In the genomic region with DNA sequence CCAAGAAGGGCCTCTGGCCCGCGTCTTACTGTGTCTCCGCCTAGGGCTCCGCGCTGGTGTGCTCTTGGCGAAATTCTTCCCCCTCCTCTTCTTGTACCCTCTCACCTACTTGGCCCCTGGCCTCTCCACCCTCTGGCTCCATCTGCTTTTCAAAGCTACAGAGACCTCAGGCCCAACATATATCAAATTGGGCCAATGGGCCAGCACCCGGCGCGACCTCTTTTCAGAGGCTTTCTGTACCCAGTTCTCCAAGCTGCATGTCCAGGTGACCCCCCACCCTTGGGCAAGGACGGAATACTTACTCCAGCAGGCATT, we compare ENCODE assay signal across 8 mouse cellular contexts. TPM values are rescaled to one million over a fixed set of nuclear protein-coding genes. Genes with fewer than 3 reads are reported as not detected.
DNase-seq lines count a peak whose midpoint lies in the region; ATAC-seq and TF ChIP-seq lines count a peak whose summit lies in the region.

No protein-coding gene starts in this region.

- TF ChIP-seq EP300 in ES-Bruce4 (IDR thresholded peaks at IDR 0.05; ENCODE audit: insufficient read depth, low read depth, low read length), result no peak

- peak overlapping the region; percentile 44 for H3K4me3 ChIP-seq in C2C12 (ENCODE audit: insufficient read depth, poor library complexity, severe bottlenecking)
- peak overlapping the region; percentile 76 for H3K4me3 ChIP-seq in ES-Bruce4 (ENCODE audit: low read depth, low read length)
- peak overlapping the region; percentile 85 for H3K4me3 ChIP-seq in forebrain, embryonic 10.5 days
- H3K4me3 ChIP-seq in intestine, embryonic 14.5 days (ENCODE audit: low read depth, low read length), result peak overlapping the region; percentile 59
- peak overlapping the region; percentile 90 for H3K4me3 ChIP-seq in liver, embryonic 15.5 days (replicated peaks)

- H3K9me3 ChIP-seq in ES-Bruce4 (replicated peaks; ENCODE audit: control insufficient read depth, insufficient read depth, low read length, poor library complexity, severe bottlenecking), result no peaks in the 10 kb centered on the region
- no peaks in the 10 kb centered on the region for H3K9me3 ChIP-seq in forebrain, embryonic 10.5 days
- H3K9me3 ChIP-seq in intestine, embryonic 14.5 days (ENCODE audit: control insufficient read depth, low read length), result no peaks in the 10 kb centered on the region
- H3K9me3 ChIP-seq in liver, embryonic 15.5 days (replicated peaks), result no peaks in the 10 kb centered on the region

- H3ac ChIP-seq in C2C12 (ENCODE audit: control insufficient read depth, insufficient read length, low read depth), result peak overlapping the region; percentile 85

- no peaks in the 10 kb centered on the region for H3K79me3 ChIP-seq in C2C12 (ENCODE audit: low read depth)

- peak; percentile 25; the same call in 1 of the 2 replicates for ATAC-seq in intestine, embryonic 14.5 days (replicated peaks; ENCODE audit: low FRiP score, low TSS enrichment, low read depth)
- ATAC-seq in liver, embryonic 15.5 days (ENCODE audit: insufficient read depth), result no peak
- no peak for ATAC-seq in erythroid progenitor cell, adult 5-6 weeks (replicated peaks; ENCODE audit: low FRiP score, poor library complexity, severe bottlenecking)

- TF ChIP-seq CTCF in C2C12 (IDR thresholded peaks at IDR 0.05; ENCODE audit: control insufficient read depth, insufficient read depth, insufficient read length) (no peak), ES-Bruce4 (IDR thresholded peaks at IDR 0.05; ENCODE audit: low read depth, low read length) (no peak)

- H3K9ac ChIP-seq in ES-Bruce4 (ENCODE audit: low read depth, poor library complexity, severe bottlenecking), result peak overlapping the region; percentile 54; the same call in 1 of the 2 replicates
- H3K9ac ChIP-seq in intestine, embryonic 14.5 days (ENCODE audit: low read length), result peak overlapping the region; percentile 78
- peak overlapping the region; percentile 88 for H3K9ac ChIP-seq in liver, embryonic 15.5 days

- no peaks in the 10 kb centered on the region for H3K36me3 ChIP-seq in C2C12 (ENCODE audit: control insufficient read depth, insufficient read depth)
- H3K36me3 ChIP-seq in ES-Bruce4 (ENCODE audit: control insufficient read depth, insufficient read depth, low read length, poor library complexity, severe bottlenecking), result 0 out of 2 replicates have a peak, but pooled peaks cover under 1% of the 10 kb centered on the region
- peaks cover 5% of the 10 kb centered on the region for H3K36me3 ChIP-seq in forebrain, embryonic 10.5 days (replicated peaks)
- H3K36me3 ChIP-seq in intestine, embryonic 14.5 days (ENCODE audit: control insufficient read depth, insufficient read depth, low read length), result peaks cover 25% of the 10 kb centered on the region
- H3K36me3 ChIP-seq in liver, embryonic 15.5 days (replicated peaks), result peaks cover 10% of the 10 kb centered on the region; the same call in 1 of the 2 replicates

- H3K4me2 ChIP-seq in intestine, embryonic 14.5 days (ENCODE audit: low read length), result peak overlapping the region; percentile 59
- H3K4me2 ChIP-seq in liver, embryonic 15.5 days, result peak overlapping the region; percentile 90

- no peaks in the 10 kb centered on the region for H3K4me1 ChIP-seq in ES-Bruce4 (ENCODE audit: control insufficient read depth, insufficient read depth, low read length)
- H3K4me1 ChIP-seq in forebrain, embryonic 10.5 days, result peaks cover 24% of the 10 kb centered on the region
- H3K4me1 ChIP-seq in intestine, embryonic 14.5 days (replicated peaks; ENCODE audit: control insufficient read depth, insufficient read depth, low read length), result peaks cover 6% of the 10 kb centered on the region
- peaks cover 26% of the 10 kb centered on the region for H3K4me1 ChIP-seq in liver, embryonic 15.5 days (replicated peaks)

- no peak for TF ChIP-seq POLR2A in ES-Bruce4 (IDR thresholded peaks at IDR 0.05; ENCODE audit: insufficient read depth, low read length)

- no peaks in the 10 kb centered on the region for H3K79me2 ChIP-seq in C2C12 (ENCODE audit: control insufficient read depth, insufficient read depth)

- WGBS in forebrain, embryonic 10.5 days, result 28% methylated on average over 10 of the region's 10 CpGs
- WGBS in intestine, embryonic 14.5 days, result 29% methylated on average over 10 of the region's 10 CpGs
- 41% methylated on average over 10 of the region's 10 CpGs for WGBS in liver, embryonic 15.5 days (ENCODE audit: insufficient replicate concordance)

- H3K27me3 ChIP-seq in C2C12 (ENCODE audit: control insufficient read depth, insufficient read depth, insufficient read length) (no peaks in the 10 kb centered on the region), ES-Bruce4 (ENCODE audit: control insufficient read depth, insufficient read depth, low read length, poor library complexity, severe bottlenecking) (no peaks in the 10 kb centered on the region)
- peaks cover 7% of the 10 kb centered on the region; the same call in 1 of the 2 replicates for H3K27me3 ChIP-seq in forebrain, embryonic 10.5 days (ENCODE audit: poor library complexity, severe bottlenecking)
- H3K27me3 ChIP-seq in intestine, embryonic 14.5 days (replicated peaks; ENCODE audit: control insufficient read depth, insufficient read depth, low read length), result no peaks in the 10 kb centered on the region
- no peaks in the 10 kb centered on the region for H3K27me3 ChIP-seq in liver, embryonic 15.5 days

- H3K27ac ChIP-seq in ES-Bruce4 (ENCODE audit: insufficient read depth, low read length), result no peak overlapping the region
- H3K27ac ChIP-seq in forebrain, embryonic 10.5 days, result peak overlapping the region; percentile 92
- peak overlapping the region; percentile 88; the same call in 1 of the 2 replicates for H3K27ac ChIP-seq in intestine, embryonic 14.5 days (ENCODE audit: low read depth)
- H3K27ac ChIP-seq in liver, embryonic 15.5 days (replicated peaks), result peak overlapping the region; percentile 92; the same call in 1 of the 2 replicates

- no peak for DNase-seq in forebrain, embryonic 10.5 days (ENCODE audit: extremely low spot score, low spot score)
- no peak for DNase-seq in intestine, embryonic 14.5 days (ENCODE audit: low spot score)
- DNase-seq in left cerebral cortex, adult 8-10 months (ENCODE audit: low spot score in 2 of 2), result no peak
- DNase-seq in embryo, embryonic 10.5 days (ENCODE audit: low spot score), result no peak

TF ChIP-seq in C2C12, 6 proteins besides CTCF, POLR2A, EP300 and RAD21 (continues in another document):
- TF ChIP-seq USF1 (IDR thresholded peaks at IDR 0.05; ENCODE audit: low read depth) (no peak), MYOD1 (IDR thresholded peaks at IDR 0.05; ENCODE audit: control insufficient read depth, insufficient read length, low read depth) (no peak), CEBPB (IDR thresholded peaks at IDR 0.05; ENCODE audit: low read depth) (no peak), MAX (IDR thresholded peaks at IDR 0.05) (no peak), FOSL1 (IDR thresholded peaks at IDR 0.05; ENCODE audit: insufficient read depth, low read length, poor library complexity, severe bottlenecking) (no peak)

RNA-seq across cellular contexts. Expression of gene Adck2, which starts 0.8 kb away (rescaled TPM):
- polyA plus RNA-seq in C2C12 (2012; fragmentation: generic; extraction: Trizol), result 5.8 TPM
- 5.5 and 11.6 TPM in 2 replicates for polyA plus RNA-seq in ES-Bruce4 (2011; ENCODE audit: insufficient read depth, insufficient read length, low read depth, missing spikeins)
- polyA plus RNA-seq in forebrain, embryonic 10.5 days (2016; fragmentation: Nextera tagmentation; extraction: Ambion mirVana), result 19.1 and 22.1 TPM in 2 replicates
- polyA plus RNA-seq in intestine, embryonic 14.5 days (2014; fragmentation: Nextera tagmentation; extraction: Ambion mirVana), result 25.0 and 31.6 TPM in 2 replicates
- 9.7 and 10.9 TPM in 2 replicates for polyA plus RNA-seq in liver, embryonic 15.5 days (2015; fragmentation: Nextera tagmentation; extraction: Ambion mirVana)
- total RNA-seq in erythroid progenitor cell, adult 5-6 weeks (2015; ENCODE audit: low replicate concordance), result 9.7 TPM in 1 of 2 replicates, not detected in the other
- 0.76 and 1.4 TPM in 2 replicates for total RNA-seq in erythroid progenitor cell, adult 5-6 weeks (2017; ENCODE audit: low replicate concordance)
- 10 to 100 TPM; 24.4 to 35.5 (median 31.8) TPM for total RNA-seq in left cerebral cortex, adult 8-10 months (2022)

RNA-seq across cellular contexts. Expression of gene Gm42420, which starts 11.0 kb away (rescaled TPM):
- polyA plus RNA-seq in C2C12 (2012; fragmentation: generic; extraction: Trizol) (not detected), ES-Bruce4 (2011; ENCODE audit: insufficient read depth, insufficient read length, low read depth, missing spikeins) (not detected in 2 replicates)
- 0.74 TPM in 1 of 2 replicates, not detected in the other for polyA plus RNA-seq in forebrain, embryonic 10.5 days (2016; fragmentation: Nextera tagmentation; extraction: Ambion mirVana)
- polyA plus RNA-seq in intestine, embryonic 14.5 days (2014; fragmentation: Nextera tagmentation; extraction: Ambion mirVana), result 0.97 TPM in 1 of 2 replicates, not detected in the other
- polyA plus RNA-seq in liver, embryonic 15.5 days (2015; fragmentation: Nextera tagmentation; extraction: Ambion mirVana), result 2.5 and 2.7 TPM in 2 replicates
- not detected in 2 replicates for total RNA-seq in erythroid progenitor cell, adult 5-6 weeks (2015; ENCODE audit: low replicate concordance)
- total RNA-seq in erythroid progenitor cell, adult 5-6 weeks (2017; ENCODE audit: low replicate concordance), result not detected in 2 replicates
- 1 to 10 TPM in 1 of 4 experiments, not detected in 3; 1.1 TPM for total RNA-seq in left cerebral cortex, adult 8-10 months (2022)

RNA-seq across cellular contexts. Expression of gene Dennd2a, which starts 16.8 kb away (rescaled TPM):
- polyA plus RNA-seq in C2C12 (2012; fragmentation: generic; extraction: Trizol) (11.5 TPM), ES-Bruce4 (2011; ENCODE audit: insufficient read depth, insufficient read length, low read depth, missing spikeins) (27.5 and 29.8 TPM in 2 replicates)
- 32.8 and 33.4 TPM in 2 replicates for polyA plus RNA-seq in forebrain, embryonic 10.5 days (2016; fragmentation: Nextera tagmentation; extraction: Ambion mirVana)
- 18.9 and 21.0 TPM in 2 replicates for polyA plus RNA-seq in intestine, embryonic 14.5 days (2014; fragmentation: Nextera tagmentation; extraction: Ambion mirVana)
- polyA plus RNA-seq in liver, embryonic 15.5 days (2015; fragmentation: Nextera tagmentation; extraction: Ambion mirVana), result 1.5 TPM in 2 replicates
- total RNA-seq in erythroid progenitor cell, adult 5-6 weeks (2015; ENCODE audit: low replicate concordance), result 1.3 TPM in 1 of 2 replicates, not detected in the other
- total RNA-seq in erythroid progenitor cell, adult 5-6 weeks (2017; ENCODE audit: low replicate concordance), result 0.53 TPM in 1 of 2 replicates, not detected in the other
- total RNA-seq in left cerebral cortex, adult 8-10 months (2022), result 10 to 100 TPM; 22.0 to 27.0 (median 23.4) TPM

RNA-seq across cellular contexts. Expression of gene Ndufb2, which starts 17.9 kb away (rescaled TPM):
- polyA plus RNA-seq in C2C12 (2012; fragmentation: generic; extraction: Trizol) (243 TPM), ES-Bruce4 (2011; ENCODE audit: insufficient read depth, insufficient read length, low read depth, missing spikeins) (103 and 112 TPM in 2 replicates)
- 253 and 270 TPM in 2 replicates for polyA plus RNA-seq in forebrain, embryonic 10.5 days (2016; fragmentation: Nextera tagmentation; extraction: Ambion mirVana)
- polyA plus RNA-seq in intestine, embryonic 14.5 days (2014; fragmentation: Nextera tagmentation; extraction: Ambion mirVana), result 394 and 416 TPM in 2 replicates
- 172 and 203 TPM in 2 replicates for polyA plus RNA-seq in liver, embryonic 15.5 days (2015; fragmentation: Nextera tagmentation; extraction: Ambion mirVana)
- 14.7 and 16.2 TPM in 2 replicates for total RNA-seq in erythroid progenitor cell, adult 5-6 weeks (2015; ENCODE audit: low replicate concordance)
- total RNA-seq in erythroid progenitor cell, adult 5-6 weeks (2017; ENCODE audit: low replicate concordance), result 10.5 and 24.9 TPM in 2 replicates
- 100 to 1,000 TPM; 148 to 171 (median 155) TPM for total RNA-seq in left cerebral cortex, adult 8-10 months (2022)
